Mouse (Mus musculus) cortical plate, adult 2 months (tissue): Measurements from ENCODE around the gene Bcap29.
A peak's percentile ranks its signal among the peaks of the same experiment; 100 is the strongest.

ENCODE experiments used
- CTCF ChIP-seq: fragments of 200-500 bp; IDR thresholded peaks from 2 replicates; pipeline ENCODE4 v1.5.1; 2011; ENCODE audit warnings: mild to moderate bottlenecking, control low read depth, low read length; ENCODE audit not compliant: insufficient read depth; ENCODE audit errors: extremely low read depth
- POLR2A ChIP-seq: fragments of 200-500 bp; IDR thresholded peaks from 2 replicates; pipeline ENCODE4 v1.6.1; 2011; ENCODE audit warnings: mild to moderate bottlenecking, low read length, control low read depth; ENCODE audit not compliant: insufficient read depth; ENCODE audit errors: extremely low read depth

GRCm38 (mm10) chr12:31654197-31654964, 19.9 kb upstream of the Bcap29 start, which contains the start of the genes Dus4l and Cog5:
- TF ChIP-seq CTCF: no peak
- peak; percentile 83 for TF ChIP-seq POLR2A
